Mouse (Mus musculus) skeletal muscle tissue, adult 2 months (tissue): ENCODE results near the gene Dgkd.
A peak's percentile ranks its signal among the peaks of the same experiment; 100 is the strongest.

ENCODE experiments used
- DNase-seq: peaks from one replicate; pipeline ENCODE4 v3.0.0-alpha.2; 2012; ENCODE audit warnings: low read depth, low spot score

The Dgkd gene

DNA sequence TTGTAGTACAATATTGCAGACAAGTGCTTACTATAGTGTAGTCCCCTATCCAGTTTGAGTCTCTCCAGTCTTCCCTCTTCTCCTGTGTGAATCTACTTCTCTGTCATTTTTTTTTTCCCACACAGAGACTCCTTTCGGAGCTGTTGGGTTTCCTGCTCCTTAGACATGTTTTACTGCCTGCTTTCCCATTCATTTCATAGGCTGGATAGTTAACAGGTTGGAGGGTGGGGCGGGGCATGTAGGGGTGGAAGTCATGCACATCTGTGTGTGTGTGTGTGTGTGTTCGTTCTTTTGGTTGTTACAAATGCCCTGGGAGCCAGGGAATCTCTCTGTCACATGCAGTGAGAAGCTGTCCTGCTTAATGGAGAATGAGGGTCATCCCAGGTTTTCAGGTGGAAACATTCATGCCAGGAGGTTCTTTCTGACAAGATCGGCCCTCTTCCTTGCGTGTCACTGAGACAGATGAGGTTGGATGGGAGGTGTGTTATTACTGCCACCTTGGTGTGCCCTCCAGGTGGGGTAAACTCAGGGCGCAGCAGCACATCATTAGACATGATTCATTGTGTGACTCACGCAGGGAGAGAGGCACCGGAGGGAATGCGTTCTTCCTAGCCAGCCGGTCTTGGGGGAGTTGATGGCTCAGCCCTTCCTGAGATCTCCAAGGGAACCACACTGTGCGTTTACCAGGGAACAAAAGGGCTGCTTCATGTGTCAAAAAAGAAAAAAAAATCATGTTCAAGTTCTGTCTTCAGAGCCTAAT lies 4.7 kb upstream of the Dgkd start:
- DNase-seq: no peak

DNA sequence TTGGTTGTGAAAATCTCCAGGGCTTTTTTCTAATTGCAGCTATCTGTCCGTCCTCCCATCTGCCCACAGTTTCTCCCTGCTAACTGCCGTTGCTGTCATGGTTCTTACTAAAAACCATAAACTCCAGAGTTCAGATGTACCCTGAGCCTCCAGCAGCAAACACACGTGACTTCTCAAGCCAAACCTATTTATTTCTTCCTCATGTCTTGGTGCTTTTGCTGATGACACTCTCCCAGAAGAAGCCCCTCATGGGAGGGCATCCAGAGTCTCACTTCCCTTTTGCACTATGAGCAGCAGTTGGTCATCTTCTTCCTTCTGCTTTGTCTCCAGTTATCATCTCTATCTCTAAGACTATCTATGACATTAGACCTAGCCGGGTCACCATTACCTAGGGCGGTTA lies 3.8 kb upstream of the Dgkd start:
- no peak for DNase-seq

GRCm38 (mm10) chr1:87851344-87851743 lies 1.7 kb upstream of the Dgkd start:
- DNase-seq: no peak

DNA sequence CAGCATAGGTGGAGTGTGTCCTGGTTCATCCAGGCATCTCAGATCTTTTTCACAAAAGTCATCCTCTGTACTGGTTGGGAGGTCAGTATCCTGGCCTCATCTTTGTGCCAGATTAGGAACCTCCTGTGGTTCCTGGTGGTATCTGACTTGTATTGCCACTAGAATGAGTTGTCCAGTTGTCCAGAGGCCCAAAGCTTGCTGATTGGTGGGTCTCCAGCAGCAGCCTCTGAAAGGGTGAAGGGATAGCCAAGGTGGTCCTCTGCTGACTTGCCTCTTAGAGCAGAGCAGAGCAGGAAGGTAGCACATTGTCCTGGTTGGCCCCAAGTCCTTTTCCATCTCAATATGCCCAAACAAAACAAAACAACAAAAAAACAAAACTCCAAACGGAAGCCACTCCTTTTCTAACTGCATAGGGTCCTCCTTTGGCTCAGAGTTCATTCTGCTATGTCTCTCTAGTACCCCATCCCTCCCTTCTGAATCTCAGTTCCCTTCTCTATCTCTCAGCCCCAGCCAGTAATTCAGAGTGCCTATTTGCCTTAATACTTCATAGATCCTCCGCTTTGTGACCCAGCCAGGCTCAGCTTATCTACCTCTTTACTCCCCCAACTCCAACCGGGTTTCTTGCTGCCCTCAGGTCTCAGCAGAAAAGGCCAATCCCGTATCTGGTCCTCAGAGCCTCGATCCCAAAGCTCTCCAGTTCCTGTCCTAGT lies 851 bp upstream of the Dgkd start:
- DNase-seq: no peak

GRCm38 (mm10) chr1:87853601-87854361 lies 694 bp downstream of the Dgkd start:
- no peak for DNase-seq

GRCm38 (mm10) chr1:87854411-87854810 lies 1.3 kb downstream of the Dgkd start:
- no peak for DNase-seq

GRCm38 (mm10) chr1:87854851-87855251 lies 1.8 kb downstream of the Dgkd start:
- no peak for DNase-seq

DNA sequence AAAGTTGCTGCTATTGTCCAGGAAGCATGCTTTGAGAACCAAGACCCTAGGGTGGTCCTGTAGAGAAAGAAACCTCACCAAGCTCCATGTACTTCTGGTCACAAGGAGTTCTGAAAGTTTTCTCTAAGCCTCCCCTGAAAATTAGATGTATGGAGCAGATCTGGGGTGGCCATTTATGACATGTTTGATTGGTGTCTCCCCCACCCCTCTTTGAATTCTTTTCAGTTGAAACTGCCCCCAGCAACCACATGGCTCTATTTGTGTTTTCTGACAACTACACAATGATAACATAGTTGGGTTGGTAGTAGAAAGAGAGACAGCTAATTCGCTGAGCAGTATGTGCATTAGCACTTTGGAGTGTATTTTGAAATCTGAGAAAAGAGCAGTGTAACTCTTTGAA lies 2.4 kb downstream of the Dgkd start:
- DNase-seq: no peak

DNA sequence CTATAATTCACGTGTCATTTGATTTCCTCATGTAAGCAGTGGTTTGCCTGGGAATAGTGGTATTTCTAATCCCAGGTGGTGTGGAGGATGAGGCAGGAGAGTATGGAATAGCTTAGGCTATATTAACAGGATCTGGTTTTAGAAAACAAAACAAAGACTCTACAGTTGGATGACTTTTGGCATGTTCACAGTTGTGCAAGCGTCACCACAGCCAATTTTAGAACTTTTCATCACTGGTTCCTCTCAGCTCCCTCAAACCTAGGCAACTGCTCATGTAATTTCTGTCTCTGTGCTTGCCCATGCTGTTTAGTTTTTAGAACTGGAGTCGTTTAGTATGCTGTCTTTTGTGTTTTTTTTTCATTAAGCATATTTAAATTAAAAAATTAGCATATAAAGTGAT lies 3.7 kb downstream of the Dgkd start:
- DNase-seq: no peak

GRCm38 (mm10) chr1:87858031-87858430 lies 4.9 kb downstream of the Dgkd start:
- DNase-seq: no peak

DNA sequence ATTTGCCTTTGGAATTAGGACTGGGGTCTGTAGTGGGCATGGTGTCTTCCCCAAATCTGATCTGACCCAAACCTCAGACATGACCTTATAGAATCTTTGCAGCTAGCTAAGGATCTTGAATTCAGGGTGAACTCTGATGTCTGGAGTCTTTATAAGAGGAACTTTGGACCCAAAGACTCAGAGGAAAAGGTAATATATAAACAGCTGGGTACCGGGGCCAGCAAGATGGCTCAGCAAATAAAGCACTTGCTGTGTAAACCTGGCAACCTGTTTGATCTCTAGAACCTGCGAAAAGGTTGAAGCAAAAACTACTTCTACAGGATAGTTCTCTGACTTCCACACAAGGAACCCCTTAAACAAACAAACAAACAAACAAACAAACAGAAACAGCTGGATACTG lies 5.4 kb downstream of the Dgkd start:
- no peak for DNase-seq

DNA sequence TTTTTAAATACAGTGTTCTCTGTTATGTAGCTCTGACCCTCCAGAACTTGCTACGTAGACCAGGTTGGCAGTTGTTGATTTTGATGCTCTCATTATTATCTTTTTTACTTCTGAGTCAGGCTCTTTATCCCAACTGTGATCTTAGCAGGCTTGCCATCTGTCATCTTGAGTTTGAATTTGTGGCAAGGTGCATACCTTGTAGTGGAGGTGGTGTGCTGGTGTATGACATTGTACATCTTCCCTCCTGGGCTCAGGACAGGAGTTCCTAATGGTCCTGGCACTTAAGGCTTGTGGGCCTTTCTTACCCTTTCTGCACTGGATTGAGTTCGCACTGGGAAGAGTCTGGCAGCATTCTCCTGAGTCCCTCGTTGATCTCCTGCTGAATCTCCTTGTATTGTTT lies 10.5 kb downstream of the Dgkd start:
- no peak for DNase-seq

- no peak for DNase-seq
These were observed 11.8 kb downstream of the Dgkd start for GRCm38 (mm10) chr1:87864889-87865288.

GRCm38 (mm10) chr1:87866672-87867071 lies 13.6 kb downstream of the Dgkd start:
- DNase-seq: no peak

- no peak for DNase-seq
These were observed 18.5 kb downstream of the Dgkd start for GRCm38 (mm10) chr1:87871546-87871945.

GRCm38 (mm10) chr1:87873081-87873480 lies 20.0 kb downstream of the Dgkd start:
- no peak for DNase-seq

- DNase-seq: no peak
These were observed 23.0 kb downstream of the Dgkd start for GRCm38 (mm10) chr1:87876065-87876464.

GRCm38 (mm10) chr1:87877552-87878283 lies 24.6 kb downstream of the Dgkd start:
- no peak for DNase-seq

DNA sequence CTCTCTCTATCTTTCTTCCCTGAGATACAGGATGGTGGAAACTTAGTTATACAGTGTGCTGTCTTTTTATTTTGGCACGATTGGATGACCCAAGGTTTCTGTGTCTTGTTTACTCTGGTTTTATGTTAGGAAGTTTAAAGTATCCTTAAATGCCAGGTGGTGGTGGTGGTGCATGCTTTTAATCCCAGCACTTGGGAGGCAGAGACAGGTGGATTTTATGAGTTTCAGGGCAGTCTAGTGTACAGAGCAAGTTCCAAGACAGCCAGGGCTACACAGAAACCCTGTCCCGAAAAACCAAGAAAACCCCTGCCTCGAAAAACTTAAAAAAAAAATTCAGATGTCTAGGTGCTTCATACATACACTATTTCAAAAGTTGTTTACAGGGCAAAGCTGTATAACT lies 25.9 kb downstream of the Dgkd start:
- DNase-seq: no peak

GRCm38 (mm10) chr1:87879494-87880325 lies 26.6 kb downstream of the Dgkd start:
- peak; percentile 77 for DNase-seq

GRCm38 (mm10) chr1:87880326-87880627 lies 27.2 kb downstream of the Dgkd start:
- no peak for DNase-seq
